Mouse (Mus musculus) E14TG2a.4 (cell line): Measurements from ENCODE around the gene Kcnip4.

Experiments used
- CTCF ChIP-seq: conservative IDR thresholded peaks from 2 replicates; pipeline ENCODE4 v1.5.1; 2014; ENCODE audit warnings: low read length
- POU5F1 ChIP-seq: IDR thresholded peaks from 2 replicates; pipeline ENCODE4 v1.6.1; 2014; ENCODE audit warnings: low read length, borderline replicate concordance

GRCm38 (mm10) chr5:49057636-49058340 lies 466.9 kb downstream of the Kcnip4 start:
- TF ChIP-seq CTCF = no peak
- no peak for TF ChIP-seq POU5F1
